Mouse (Mus musculus) brain, embryonic 18.5 days (tissue): ENCODE measurements around the gene Gadd45a.

ENCODE experiments used
- DNase-seq: peaks from one replicate; pipeline ENCODE4 v3.0.0-alpha.2; 2012; ENCODE audit warnings: low read depth, low spot score

The Gadd45a gene

GRCm38 (mm10) chr6:67036837-67037628 lies at the start of gene Gadd45a:
Gadd45a (minus strand) TSS chr6:67037457.
- peak; percentile 83 for DNase-seq

GRCm38 (mm10) chr6:67085850-67086437 lies 48.7 kb upstream of the Gadd45a start:
- no peak for DNase-seq

GRCm38 (mm10) chr6:67084465-67084864 lies 47.2 kb upstream of the Gadd45a start:
- no peak for DNase-seq

- no peak for DNase-seq
These were observed 43.9 kb upstream of the Gadd45a start for GRCm38 (mm10) chr6:67081141-67081540.

DNA sequence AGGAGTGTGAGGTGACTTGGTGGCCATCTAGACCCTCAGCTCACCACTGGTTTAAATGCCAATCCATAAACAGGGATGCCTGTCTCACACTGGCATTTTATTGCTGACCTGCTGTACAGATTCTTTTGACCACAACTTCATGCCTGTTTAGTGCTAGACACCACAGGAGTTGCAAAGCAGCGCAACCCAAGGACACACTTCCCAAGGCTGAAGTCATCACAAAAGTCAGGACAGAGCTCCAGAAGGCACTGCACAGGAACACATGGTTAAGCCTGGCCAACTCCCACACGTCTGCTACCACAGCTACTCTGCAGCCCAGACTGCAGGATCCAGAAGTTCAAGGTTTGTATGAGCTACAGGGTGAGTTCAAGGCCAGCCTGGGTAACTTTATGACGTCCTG lies 40.8 kb upstream of the Gadd45a start:
- no peak for DNase-seq

DNA sequence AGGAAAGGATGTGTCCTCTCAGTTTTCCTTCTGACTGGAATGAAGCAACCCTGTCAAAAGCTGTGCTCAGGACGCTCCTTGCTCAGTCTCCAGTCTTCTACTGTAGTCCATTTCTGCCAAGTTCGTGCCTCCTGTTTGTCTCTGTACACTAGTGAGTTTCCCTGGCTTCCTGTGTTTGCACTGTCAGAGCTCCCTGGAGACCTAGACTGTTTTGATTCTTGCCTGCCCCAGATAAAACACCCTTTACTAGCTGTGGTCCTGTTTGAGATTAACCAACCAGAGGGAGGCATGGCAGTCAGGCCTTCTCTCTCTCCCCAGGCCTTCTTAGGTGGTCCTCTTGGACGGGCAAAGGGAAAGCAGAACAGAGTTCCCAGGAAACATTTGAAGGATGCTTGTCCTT lies 40.2 kb upstream of the Gadd45a start:
- no peak for DNase-seq

DNA sequence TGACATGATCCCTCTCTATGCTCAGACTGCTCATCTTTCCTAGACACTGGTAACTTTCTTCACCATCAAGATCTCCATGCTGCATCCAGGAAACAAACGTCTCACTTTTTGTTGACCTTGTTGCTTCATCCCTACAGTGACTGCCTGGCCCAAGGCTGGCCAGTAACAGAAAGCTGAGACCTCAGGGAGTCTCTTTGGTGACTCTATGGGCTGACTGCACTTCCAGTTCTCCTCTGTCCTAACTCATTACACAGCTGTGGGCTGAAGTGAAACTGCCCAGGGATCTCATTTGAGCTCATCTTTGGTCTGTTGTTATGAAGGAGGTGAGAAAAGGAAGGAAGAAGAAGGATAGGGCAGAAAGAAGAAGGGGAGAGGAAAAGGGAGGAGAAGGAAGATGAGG lies 39.1 kb upstream of the Gadd45a start:
- no peak for DNase-seq

GRCm38 (mm10) chr6:67074868-67075267 lies 37.6 kb upstream of the Gadd45a start:
- no peak for DNase-seq

DNA sequence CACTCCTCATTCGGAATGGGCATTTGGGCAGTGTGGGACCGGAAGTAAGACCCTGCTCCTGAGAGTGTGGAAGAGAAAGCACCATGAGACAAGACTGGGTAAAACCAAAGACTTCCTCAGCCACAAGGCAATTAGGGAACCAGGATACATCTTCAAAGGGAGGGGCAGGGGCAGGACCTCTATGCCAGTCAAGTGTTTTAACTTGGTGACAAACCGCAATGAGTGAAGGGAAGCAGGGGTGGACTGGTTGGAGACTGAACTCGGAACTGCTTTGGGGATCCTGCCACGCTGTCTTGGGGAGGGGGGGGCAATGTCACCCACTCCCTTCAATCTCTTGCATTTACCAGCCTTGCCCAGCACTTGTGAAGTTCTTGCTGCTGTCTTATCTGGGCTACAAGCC lies 36.7 kb upstream of the Gadd45a start:
- DNase-seq = no peak

GRCm38 (mm10) chr6:67073446-67073845 lies 36.2 kb upstream of the Gadd45a start:
- DNase-seq = no peak

DNA sequence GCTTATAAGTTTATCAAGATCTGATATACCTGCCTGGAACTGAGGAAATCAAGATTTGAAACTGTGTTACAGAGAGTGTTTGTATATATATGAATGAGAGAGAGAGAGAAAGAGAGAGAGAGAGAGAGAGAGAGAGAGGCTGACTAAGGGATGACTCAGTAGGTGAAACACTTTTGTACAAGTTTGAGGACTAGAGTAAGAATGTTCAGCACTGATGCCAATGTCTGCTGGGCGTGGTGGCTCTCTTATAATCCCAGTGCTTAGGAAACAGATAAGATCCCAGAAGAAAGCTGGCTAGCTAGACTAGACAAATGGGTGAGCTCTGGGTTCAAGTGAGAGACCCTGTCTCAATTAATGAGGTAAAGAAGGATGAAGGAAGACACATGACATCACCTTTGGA lies 34.4 kb upstream of the Gadd45a start:
- DNase-seq = no peak

DNA sequence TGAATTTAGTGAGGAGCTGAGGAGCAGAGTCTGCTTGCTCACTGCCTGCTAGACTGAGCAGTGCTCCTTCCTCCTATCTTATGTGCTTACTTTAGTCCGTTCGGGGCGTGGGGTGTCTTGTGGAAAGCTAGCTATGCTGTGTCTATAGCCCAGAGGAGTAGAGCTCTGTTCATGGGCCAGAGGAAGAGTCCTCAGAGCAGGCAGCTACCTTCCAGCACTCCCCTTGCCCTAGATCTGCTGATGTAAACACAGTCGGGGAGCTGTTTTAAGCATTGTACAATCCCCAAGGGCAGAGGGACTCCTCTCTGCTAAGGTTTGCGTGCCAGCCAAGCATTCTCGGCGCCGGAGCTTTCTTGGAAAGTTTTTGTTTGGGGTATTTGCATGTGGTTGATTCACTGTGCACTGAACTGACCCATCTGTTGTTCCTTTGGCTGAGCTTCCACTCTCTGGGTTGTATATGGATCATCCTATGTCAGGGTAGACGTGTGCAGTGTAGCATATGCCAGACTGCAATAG lies 32.6 kb upstream of the Gadd45a start:
- no peak for DNase-seq

DNA sequence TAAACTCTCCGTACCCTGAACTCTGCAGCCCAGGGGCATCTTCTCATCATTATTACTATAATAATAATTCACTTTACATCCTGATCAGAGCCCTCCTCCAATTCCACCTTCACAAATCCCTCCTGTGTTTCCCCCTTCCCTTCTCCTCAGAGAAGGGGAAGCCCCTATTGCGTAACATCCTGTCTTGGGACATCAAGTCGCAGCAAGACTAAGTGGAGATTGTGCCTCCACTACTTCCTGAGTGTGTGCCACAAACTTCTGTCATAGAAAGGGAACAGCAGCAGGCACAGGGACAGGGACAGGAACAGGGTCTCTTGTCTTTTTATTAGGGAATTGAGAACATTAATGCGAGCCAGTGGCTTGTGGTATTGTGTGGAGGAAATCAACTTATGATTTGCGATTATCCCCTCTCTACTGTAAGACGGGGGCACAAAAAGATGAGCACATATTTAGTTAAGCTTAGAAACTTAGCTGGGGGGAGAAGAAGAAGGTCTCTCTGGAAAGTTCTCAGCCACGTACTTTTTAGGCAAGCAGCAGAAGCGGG lies 32.0 kb upstream of the Gadd45a start:
- no peak for DNase-seq

GRCm38 (mm10) chr6:67060057-67060456 lies 22.8 kb upstream of the Gadd45a start:
- DNase-seq = no peak

DNA sequence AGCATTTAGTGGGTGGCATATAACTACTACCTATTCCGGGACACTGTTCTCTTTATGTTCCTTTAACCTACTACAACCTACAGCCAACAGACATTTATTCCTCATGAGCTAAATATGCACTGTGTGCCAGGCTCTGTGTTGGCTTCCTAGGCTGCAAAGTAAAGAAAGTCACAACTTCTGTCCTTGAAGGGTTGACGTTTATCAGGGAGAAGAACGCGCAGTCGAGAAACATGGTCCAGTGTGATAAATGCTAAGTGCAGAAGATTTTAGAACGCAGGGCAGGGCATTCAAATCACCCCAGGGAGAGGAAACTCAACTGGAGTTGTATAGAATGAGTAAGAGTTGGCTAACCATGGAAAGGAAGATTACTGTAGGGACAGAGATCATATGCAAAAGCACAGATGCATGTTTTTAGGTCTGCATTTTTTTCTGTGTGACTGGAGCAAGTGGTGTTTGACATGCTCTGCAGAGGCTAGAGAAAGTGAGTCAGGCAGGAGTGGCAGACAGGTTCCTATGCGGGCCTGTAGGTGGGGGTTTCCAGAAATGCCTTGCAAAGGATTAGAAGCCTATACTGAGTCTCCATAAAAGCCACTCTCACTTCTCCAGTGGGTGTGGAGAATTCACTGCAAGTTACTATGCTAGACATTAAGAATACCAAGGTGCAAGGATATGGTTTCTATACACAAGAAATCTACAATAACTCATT lies 20.9 kb upstream of the Gadd45a start:
- no peak for DNase-seq

GRCm38 (mm10) chr6:67057574-67057973 lies 20.3 kb upstream of the Gadd45a start:
- DNase-seq = no peak

GRCm38 (mm10) chr6:67056889-67057564 lies 19.8 kb upstream of the Gadd45a start:
- no peak for DNase-seq

DNA sequence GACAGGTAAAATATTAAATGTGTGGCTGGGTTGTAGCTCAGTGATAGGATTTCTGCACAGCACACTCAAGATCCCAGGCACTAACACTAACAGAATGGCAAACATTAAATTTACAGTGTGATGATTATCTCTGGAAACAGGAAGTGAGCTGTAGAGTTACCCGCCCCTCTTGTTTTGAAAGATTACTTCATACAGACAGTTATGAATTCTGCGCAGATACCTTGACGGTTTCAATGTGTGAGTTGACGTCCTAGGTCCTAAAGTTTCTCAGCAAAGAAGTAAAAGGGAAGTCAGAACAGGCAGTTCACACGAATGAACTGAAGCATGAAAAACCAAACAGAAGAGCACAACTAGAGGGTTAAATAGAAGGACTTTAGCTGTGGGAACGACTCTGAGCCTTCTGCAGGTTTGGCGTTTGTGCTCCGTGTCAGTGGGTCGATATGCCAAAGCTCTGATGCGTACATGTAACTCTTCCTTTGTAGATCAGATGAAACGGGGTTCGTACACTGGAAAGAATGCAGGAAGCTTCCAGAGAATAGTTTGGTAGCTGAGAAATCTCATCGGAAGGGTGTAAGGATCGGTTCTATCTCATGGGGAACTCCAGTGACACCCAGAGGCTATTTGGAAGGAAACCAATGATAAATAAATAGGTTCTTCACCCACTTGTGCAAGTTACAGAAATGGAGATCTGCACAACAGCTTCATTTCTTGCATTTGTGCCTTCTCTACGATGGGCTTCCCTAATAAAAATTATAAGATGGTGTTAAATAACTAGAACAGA lies 19.0 kb upstream of the Gadd45a start:
- no peak for DNase-seq

DNA sequence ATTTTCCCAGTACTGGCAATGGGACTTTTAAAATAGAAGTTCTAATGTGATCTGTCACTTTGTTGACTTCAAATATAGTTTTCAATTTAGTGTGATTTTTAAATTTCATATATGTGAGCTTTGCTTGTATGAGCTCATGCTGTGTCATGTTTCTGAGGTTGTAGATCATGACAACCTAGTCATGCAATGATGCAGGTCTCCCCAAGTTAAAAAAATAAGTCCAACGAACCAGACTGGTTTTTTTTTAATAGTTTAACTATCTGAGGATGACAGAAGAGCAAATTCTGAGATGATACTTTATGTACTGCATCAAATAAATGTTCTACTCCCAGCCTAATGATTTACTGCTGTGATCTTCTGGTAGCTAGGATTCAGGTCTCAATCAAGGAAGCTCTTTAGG lies 12.8 kb upstream of the Gadd45a start:
- DNase-seq = no peak

DNA sequence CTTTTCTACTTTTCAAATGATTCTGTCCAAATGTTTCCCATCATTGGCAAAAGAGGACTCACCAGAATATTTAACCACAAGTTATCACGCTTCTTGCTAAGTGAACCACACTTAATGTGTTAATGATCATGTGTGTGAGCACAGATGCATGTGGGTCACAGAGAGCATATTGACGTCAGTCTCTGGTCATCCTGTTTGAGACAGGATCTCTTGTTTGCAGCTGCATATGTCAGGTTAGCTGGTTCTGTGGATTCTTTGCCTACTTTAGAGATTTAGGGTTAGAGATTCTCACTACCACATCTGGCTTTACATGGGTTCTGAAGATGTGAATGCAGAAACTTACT lies 12.4 kb upstream of the Gadd45a start:
- no peak for DNase-seq
